Mouse (Mus musculus) myocyte (in vitro differentiated cells): ENCODE data around the gene Ms4a4b.

Experiments
- CEBPB ChIP-seq: IDR thresholded peaks from 2 replicates; pipeline ENCODE4 v1.6.1; 2011; ENCODE audit warnings: mild to moderate bottlenecking, moderate library complexity; ENCODE audit not compliant: poor library complexity, insufficient read depth, severe bottlenecking
- E2F4 ChIP-seq: IDR thresholded peaks from one replicate; pipeline ENCODE4 v1.6.1; 2011; ENCODE audit warnings: mild to moderate bottlenecking, control low read depth, moderate library complexity; ENCODE audit not compliant: insufficient read depth
- MAX ChIP-seq: IDR thresholded peaks from one replicate; pipeline ENCODE4 v1.6.1; 2011; ENCODE audit warnings: low read depth, mild to moderate bottlenecking, control low read depth
- POLR2A ChIP-seq: IDR thresholded peaks from one replicate; pipeline ENCODE4 v1.6.1; 2011; ENCODE audit warnings: low read depth, mild to moderate bottlenecking, control low read depth, moderate library complexity; ENCODE audit not compliant: insufficient read length
- POLR2AphosphoS2 ChIP-seq: IDR thresholded peaks from one replicate; pipeline ENCODE4 v1.6.1; 2011; ENCODE audit warnings: low read depth, control low read depth; ENCODE audit not compliant: insufficient read length
- SRF ChIP-seq: IDR thresholded peaks from one replicate; pipeline ENCODE4 v1.6.1; 2011; ENCODE audit warnings: low read depth; ENCODE audit not compliant: control insufficient read depth, insufficient read length
- USF1 ChIP-seq: IDR thresholded peaks from one replicate; pipeline ENCODE4 v1.6.1; 2011; ENCODE audit warnings: low read depth, mild to moderate bottlenecking, control low read depth, moderate library complexity

DNA sequence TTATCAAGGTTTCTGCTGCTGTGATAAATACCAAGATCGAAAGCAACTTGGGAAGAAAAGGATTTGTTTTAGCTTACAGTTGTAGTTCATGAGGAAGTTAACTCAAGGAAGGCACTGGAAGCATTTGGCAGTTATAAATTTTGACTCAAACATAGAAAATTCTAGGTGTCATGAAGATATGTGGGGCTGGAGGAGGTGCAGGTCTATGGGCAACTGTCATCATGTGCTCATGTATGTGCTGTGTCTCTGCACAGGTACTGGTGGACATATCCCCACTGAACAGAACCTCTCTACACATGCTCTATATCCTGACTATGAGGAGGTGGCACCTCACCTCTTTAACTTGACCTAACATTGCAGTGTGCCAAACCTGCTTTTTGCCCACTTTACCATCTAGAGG, 43.2 kb downstream of the Ms4a4b start:
- no peak for TF ChIP-seq E2F4
- no peak for TF ChIP-seq POLR2A
- no peak for TF ChIP-seq CEBPB
- no peak for TF ChIP-seq USF1
- TF ChIP-seq SRF = no peak
- no peak for TF ChIP-seq POLR2AphosphoS2
- TF ChIP-seq MAX = no peak
